Mouse (Mus musculus) megakaryocyte, adult 5-6 weeks (primary cell): ENCODE data around the gene Gm10283. TPM values are rescaled to one million over a fixed set of nuclear protein-coding genes. Genes with fewer than 3 reads are reported as not detected.

ENCODE experiments used
- total RNA-seq, 2 experiments: library from RNA; stranded (forward) in 1 of 2; stranded (reverse) in 1 of 2; fragments of 153-499, 151-499 nt in 1 of 2; fragments of 221-1000, 200-1000 nt in 1 of 2; gene quantifications; 2 replicates each; pipeline versions ENCODE4 v1.2.3 to v1.2.4; 2015 to 2017

Gene Gm10283
- total RNA-seq, 2 experiments from 2014 or later, result not detected

Other genes starting within 250 kb of the Gm10283 start
- not detected in 2 replicates for gene Aadat, start 2.7 kb upstream of the Gm10283 start, total RNA-seq (2015)
- gene Aadat, start 2.7 kb upstream of the Gm10283 start, total RNA-seq (2017), result not detected in 2 replicates
- 1.0 and 1.4 TPM in 2 replicates for gene Mfap3l, start 129.6 kb upstream of the Gm10283 start, total RNA-seq (2015)
- 0.81 and 0.84 TPM in 2 replicates for gene Mfap3l, start 129.6 kb upstream of the Gm10283 start, total RNA-seq (2017)